7 mouse cellular contexts compared by ENCODE assay signal in genomic region chr3:95985209-95986000, GRCm38 (mm10). TPM values are rescaled to one million over a fixed set of nuclear protein-coding genes. Genes with fewer than 3 reads are reported as not detected.
DNase-seq lines count a peak whose midpoint lies in the region; ATAC-seq and TF ChIP-seq lines count a peak whose summit lies in the region.

No protein-coding gene starts in this region.

- TF ChIP-seq POLR2A in ES-Bruce4 (IDR thresholded peaks at IDR 0.05; ENCODE audit: insufficient read depth, low read length), result no peak

- no peak for TF ChIP-seq EP300 in ES-Bruce4 (IDR thresholded peaks at IDR 0.05; ENCODE audit: insufficient read depth, low read depth, low read length)

- H3K9me3 ChIP-seq in ES-Bruce4 (replicated peaks; ENCODE audit: control insufficient read depth, insufficient read depth, low read length, poor library complexity, severe bottlenecking), result no peaks in the 10 kb centered on the region
- no peaks in the 10 kb centered on the region for H3K9me3 ChIP-seq in forebrain, embryonic 13.5 days (replicated peaks)

- H3K9ac ChIP-seq in ES-Bruce4 (ENCODE audit: low read depth, poor library complexity, severe bottlenecking), result peak overlapping the region; percentile 47
- H3K9ac ChIP-seq in forebrain, embryonic 13.5 days, result peak overlapping the region; percentile 58

- TF ChIP-seq CTCF in ES-Bruce4 (IDR thresholded peaks at IDR 0.05; ENCODE audit: low read depth, low read length), result no peak

- peak; percentile 94 for ATAC-seq in forebrain, embryonic 13.5 days
- ATAC-seq in hematopoietic stem cell, adult 5-6 weeks (replicated peaks in 1 of 2; ENCODE audit: insufficient read depth in 1 of 2, low FRiP score in 2 of 2, low TSS enrichment in 1 of 2, low read depth in 1 of 2, poor library complexity in 2 of 2, severe bottlenecking in 2 of 2), result peak; percentile 33 to 52; a peak in 3 of 4 replicates
- ATAC-seq in megakaryocyte-erythroid progenitor cell, adult 5-6 weeks (replicated peaks; ENCODE audit: low FRiP score, low TSS enrichment, poor library complexity, severe bottlenecking), result peak; percentile 5; the same call in 1 of the 2 replicates

- no peaks in the 10 kb centered on the region for H3K27me3 ChIP-seq in ES-Bruce4 (ENCODE audit: control insufficient read depth, insufficient read depth, low read length, poor library complexity, severe bottlenecking)
- no peaks in the 10 kb centered on the region for H3K27me3 ChIP-seq in forebrain, embryonic 13.5 days

- peak overlapping the region; percentile 0; the same call in 1 of the 2 replicates for H3K27ac ChIP-seq in ES-Bruce4 (ENCODE audit: insufficient read depth, low read length)
- H3K27ac ChIP-seq in forebrain, embryonic 13.5 days, result peak overlapping the region; percentile 92

- H3K36me3 ChIP-seq in ES-Bruce4 (ENCODE audit: control insufficient read depth, insufficient read depth, low read length, poor library complexity, severe bottlenecking), result no peaks in the 10 kb centered on the region
- peaks cover 36% of the 10 kb centered on the region for H3K36me3 ChIP-seq in forebrain, embryonic 13.5 days (ENCODE audit: poor library complexity, severe bottlenecking)

- intact Hi-C loops in left cerebral cortex, postnatal 14 days (cut with DNase I), result no loop called here

- DNase-seq in brain, adult 2 months (ENCODE audit: low read depth, low spot score), result peak; percentile 96
- DNase-seq in left cerebral cortex, postnatal 14 days (ENCODE audit: low spot score in 2 of 2), result peak; percentile 70 to 88
- DNase-seq in right cerebral cortex, postnatal 25 days, result peak; percentile 71

- H3K4me3 ChIP-seq in ES-Bruce4 (ENCODE audit: low read depth, low read length), result peak overlapping the region; percentile 53
- H3K4me3 ChIP-seq in forebrain, embryonic 13.5 days, result peak overlapping the region; percentile 18

- H3K4me1 ChIP-seq in ES-Bruce4 (ENCODE audit: control insufficient read depth, insufficient read depth, low read length), result peaks cover 3% of the 10 kb centered on the region
- H3K4me1 ChIP-seq in forebrain, embryonic 13.5 days, result peaks cover 36% of the 10 kb centered on the region

- WGBS in forebrain, embryonic 13.5 days, result 2% methylated on average over 12 of the region's 12 CpGs

- peak overlapping the region; percentile 54 for H3K4me2 ChIP-seq in forebrain, embryonic 13.5 days

RNA-seq across cellular contexts. Expression of gene Plekho1, which starts 10.4 kb away (rescaled TPM):
- polyA plus RNA-seq in ES-Bruce4 (2011; ENCODE audit: insufficient read depth, insufficient read length, low read depth, missing spikeins), result 9.2 and 15.0 TPM in 2 replicates
- 80.4 and 85.1 TPM in 2 replicates for polyA plus RNA-seq in forebrain, embryonic 13.5 days (2015; fragmentation: Nextera tagmentation; extraction: Ambion mirVana)
- 37.5 and 41.6 TPM in 2 replicates for total RNA-seq in hematopoietic stem cell, adult 5-6 weeks (2017)
- 10 to 100 TPM; 67.5 to 69.7 TPM for total RNA-seq in left cerebral cortex, postnatal 14 days (2021)
- 0.61 and 5.4 TPM in 2 replicates for total RNA-seq in megakaryocyte-erythroid progenitor cell, adult 5-6 weeks (2014; fragmentation: Nextera tagmentation)
- total RNA-seq in megakaryocyte-erythroid progenitor cell, adult 5-6 weeks (2017), result 5.9 and 10.5 TPM in 2 replicates

RNA-seq across cellular contexts. Expression of gene Anp32e, which starts 56.4 kb away (rescaled TPM):
- 386 and 405 TPM in 2 replicates for polyA plus RNA-seq in ES-Bruce4 (2011; ENCODE audit: insufficient read depth, insufficient read length, low read depth, missing spikeins)
- 322 and 341 TPM in 2 replicates for polyA plus RNA-seq in forebrain, embryonic 13.5 days (2015; fragmentation: Nextera tagmentation; extraction: Ambion mirVana)
- total RNA-seq in hematopoietic stem cell, adult 5-6 weeks (2017), result 228 and 484 TPM in 2 replicates
- 100 to 1,000 TPM in 1 of 2 experiments, 10 to 100 TPM in 1; 95.6 to 107 TPM for total RNA-seq in left cerebral cortex, postnatal 14 days (2021)
- 136 and 186 TPM in 2 replicates for total RNA-seq in megakaryocyte-erythroid progenitor cell, adult 5-6 weeks (2014; fragmentation: Nextera tagmentation)
- 505 and 626 TPM in 2 replicates for total RNA-seq in megakaryocyte-erythroid progenitor cell, adult 5-6 weeks (2017)

Comparison
In these comparisons a context has a peak if more than half of its experiments do, and no peak if none do; other contexts are left out.
1. Peak in every context shown above with its lines: DNase-seq, ATAC-seq, H3K4me3 ChIP-seq and H3K27ac ChIP-seq.
2. ATAC-seq: peak in every context shown above with its lines; median percentile 94 in forebrain, embryonic 13.5 days; 42 in hematopoietic stem cell, adult 5-6 weeks; 5 in megakaryocyte-erythroid progenitor cell, adult 5-6 weeks.